Mouse (Mus musculus): Measurements from ENCODE around the gene Gm21586. TPM values are rescaled to one million over a fixed set of nuclear protein-coding genes. Genes with fewer than 3 reads are reported as not detected.
"Not testable (repeated sequence)": the region's sequence is repeated elsewhere in the genome, so short reads cannot be mapped to it uniquely, and the experiment has no call there.

Gene Gm21586
- total RNA-seq (2021): not detected in 2 replicates
- long read RNA-seq, experiment 1: 0 reads
- long read RNA-seq, experiment 2: 0 reads

GRCm38 (mm10) chr4:42439078-42439477 lies at the start of gene Gm21586:
Gene Gm21586, plus strand, starts transcription at chr4:42439378.
- not testable (repeated sequence) for DNase-seq

DNA sequence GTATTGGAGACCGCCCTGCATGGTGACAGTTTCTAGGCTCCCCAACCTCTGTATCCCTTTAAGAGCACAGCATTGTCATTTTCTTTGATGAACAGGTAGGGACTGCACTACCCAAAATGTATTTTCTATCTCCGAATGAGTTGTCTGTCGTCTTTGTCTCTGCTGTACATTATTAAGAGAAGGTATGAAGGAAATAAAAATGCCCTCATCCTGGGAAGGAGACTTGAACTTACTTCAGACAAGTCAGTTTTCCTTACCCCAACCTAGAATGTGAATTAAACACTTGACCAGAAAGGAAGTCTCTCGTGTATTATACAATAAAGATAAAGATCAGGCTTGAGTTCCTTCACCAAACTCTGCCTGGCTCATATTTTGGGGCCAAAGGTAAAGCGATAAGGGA lies 27.3 kb downstream of the Gm21586 start, which contains the start of gene Gm2163:
Gm2163 (plus strand) TSS at position 301 of the 400 bp plus-strand sequence.
- DNase-seq: not testable (repeated sequence)

Other genes with a start within 250 kb of the Gm21586 start
- gene Gm10600, start 198.7 kb upstream of the Gm21586 start, total RNA-seq (2021): 0.89 and 1.8 TPM in 2 replicates
- not detected in 2 replicates for gene Ccl21b, start 183.6 kb upstream of the Gm21586 start, total RNA-seq (2021)
- not detected in 2 replicates for gene Gm21953, start 145.1 kb upstream of the Gm21586 start, total RNA-seq (2021)
- gene Fam205a3, start 121.0 kb upstream of the Gm21586 start, total RNA-seq (2021): not detected in 2 replicates
- gene Gm2163, start 27.4 kb downstream of the Gm21586 start, total RNA-seq (2021): 0.48 and 0.49 TPM in 2 replicates
- gene Fam205a2, start 88.8 kb downstream of the Gm21586 start, total RNA-seq (2021): not detected in 2 replicates
- not detected in 2 replicates for gene Gm10591, start 172.8 kb downstream of the Gm21586 start, total RNA-seq (2021)
- gene Gm2564, start 190.3 kb downstream of the Gm21586 start, total RNA-seq (2021): 4.2 and 24.3 TPM in 2 replicates
- gene Ccl27b, start 215.9 kb downstream of the Gm21586 start, total RNA-seq (2021): 20.8 TPM in 1 of 2 replicates, not detected in the other
- gene Il11ra2, start 222.5 kb downstream of the Gm21586 start, total RNA-seq (2021): not detected in 2 replicates

Data from adrenal gland, postnatal 14 days (tissue).